Mouse (Mus musculus) stomach, postnatal 0 days (tissue): ENCODE measurements around the gene Pank1.
A peak's percentile ranks its signal among the peaks of the same experiment; 100 is the strongest.

Experiments
- CTCF ChIP-seq: IDR thresholded peaks from 2 replicates; pipeline ENCODE4 v1.5.1; 2016; ENCODE audit warnings: antibody characterized with exemption, low read depth, mild to moderate bottlenecking, moderate library complexity
- EP300 ChIP-seq: optimal IDR thresholded peaks from 2 replicates; pipeline ENCODE3; 2016; ENCODE audit warnings: antibody characterized with exemption

DNA sequence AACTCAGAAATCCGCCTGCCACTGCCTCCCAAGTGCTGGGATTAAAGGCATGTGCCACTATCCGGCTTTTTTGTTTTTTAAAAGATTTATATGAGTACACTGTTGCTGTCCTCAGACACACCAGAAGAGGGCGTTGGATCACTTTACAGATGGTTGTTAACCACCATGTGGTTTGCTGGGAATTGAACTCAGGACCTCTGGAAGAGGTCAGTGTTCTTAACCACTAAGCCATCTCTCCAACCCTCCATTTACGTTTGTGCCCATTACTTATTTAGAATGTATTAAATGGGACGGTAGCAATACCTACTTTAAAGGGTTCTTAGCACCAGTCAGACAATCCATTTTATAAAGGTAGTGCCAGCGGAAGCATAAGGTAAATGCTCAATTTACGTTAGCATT, 42.0 kb upstream of the Pank1 start:
- TF ChIP-seq EP300, result no peak
- peak; percentile 53 for TF ChIP-seq CTCF
